ENCODE assay signal across 9 mouse cellular contexts in genomic region chr17:8985714-8986113, GRCm38 (mm10). TPM values are rescaled to one million over a fixed set of nuclear protein-coding genes. Genes with fewer than 3 reads are reported as not detected.
DNase-seq lines count a peak whose midpoint lies in the region; TF ChIP-seq lines count a peak whose summit lies in the region.
"Had no signal": no experiment of that assay in that cellular context is flagged by ENCODE, and none has a peak within 500 bp of the region (broad histone marks: within the 10 kb centered on the region; RNA-seq: fewer than 3 reads in every experiment).

No protein-coding gene starts in this region.

- no peak for TF ChIP-seq POLR2A in brain, embryonic 14.5 days (IDR thresholded peaks at IDR 0.05; ENCODE audit: borderline replicate concordance, extremely low read depth, insufficient read depth, insufficient read length, poor library complexity, severe bottlenecking)

- no peak for TF ChIP-seq CTCF in brain, embryonic 14.5 days (IDR thresholded peaks at IDR 0.05; ENCODE audit: borderline replicate concordance, extremely low read depth, insufficient read depth, insufficient read length)

- DNase-seq in layer of hippocampus, adult 11-12 months (ENCODE audit: low spot score) = peak; percentile 47
- DNase-seq in layer of hippocampus, postnatal 25 days (ENCODE audit: extremely low spot score in 1 of 2, low spot score in 1 of 2) = no peak
- DNase-seq in brain, embryonic 14.5 days (ENCODE audit: low read depth) = peak; percentile 90
- peak; percentile 77 to 84 for DNase-seq in cerebellum, postnatal 14 days
- DNase-seq in lung, postnatal 10 days = peak; percentile 23
- DNase-seq in spleen, adult 18-20 months = no peak
- DNase-seq in B cell, adult 2 months = no peak
- DNase-seq: adrenal gland, postnatal 25 days; thymus, postnatal 4 days had no signal

RNA-seq across cellular contexts. Expression of gene 1700010I14Rik, which starts 2.4 kb away (rescaled TPM):
- 1 to 10 TPM; 1.6 to 2.2 TPM for total RNA-seq in layer of hippocampus, postnatal 25 days (2021)
- 1.8 and 2.4 TPM in 2 replicates for polyA plus RNA-seq in brain, embryonic 14.5 days (2012; rRNA removed)

Comparison
In these comparisons a context has a peak if more than half of its experiments do, and no peak if none do; other contexts are left out.
1. DNase-seq: peak in layer of hippocampus, adult 11-12 months (single experiment), brain, embryonic 14.5 days (single experiment), cerebellum, postnatal 14 days (2 of 2) and lung, postnatal 10 days (single experiment); none in layer of hippocampus, postnatal 25 days (0 of 2), spleen, adult 18-20 months (0 of 2) and B cell, adult 2 months (0 of 2).